Mouse (Mus musculus): ENCODE results near the gene Zfp110.
"Not testable (repeated sequence)": the region's sequence is repeated elsewhere in the genome, so short reads cannot be mapped to it uniquely, and the experiment has no call there.

GRCm38 (mm10) chr7:12792624-12793023, 41.9 kb upstream of the Zfp110 start:
- TF ChIP-seq CTCF (IDR thresholded peaks at IDR 0.05; ENCODE audit: control insufficient read depth, insufficient read depth, insufficient replicate concordance, low read depth, low read length); POLR2A (IDR thresholded peaks at IDR 0.05; ENCODE audit: control insufficient read depth, low read depth, low read length): not testable (repeated sequence)

All from testis, adult 2 months (tissue).